Mouse (Mus musculus): ENCODE data around the gene Pecam1.
A peak's percentile ranks its signal among the peaks of the same experiment; 100 is the strongest.
"Not testable (repeated sequence)": the region's sequence is repeated elsewhere in the genome, so short reads cannot be mapped to it uniquely, and the experiment has no call there.

Gene Pecam1

GRCm38 (mm10) chr11:106666470-106667107 is 83.8 kb downstream of the Pecam1 start:
- no peak for ATAC-seq (ENCODE audit: low TSS enrichment)

- no peak for ATAC-seq (ENCODE audit: low TSS enrichment)
Observed at GRCm38 (mm10) chr11:106665841-106666240, 84.6 kb downstream of the Pecam1 start.

- ATAC-seq (ENCODE audit: low TSS enrichment): no peak
Observed at GRCm38 (mm10) chr11:106665328-106665727, 85.1 kb downstream of the Pecam1 start.

- no peak for ATAC-seq (ENCODE audit: low TSS enrichment)
Observed at GRCm38 (mm10) chr11:106664691-106665090, 85.7 kb downstream of the Pecam1 start.

GRCm38 (mm10) chr11:106663838-106664237 is 86.6 kb downstream of the Pecam1 start:
- no peak for ATAC-seq (ENCODE audit: low TSS enrichment)

GRCm38 (mm10) chr11:106662634-106663407 is 87.6 kb downstream of the Pecam1 start:
- ATAC-seq (ENCODE audit: low TSS enrichment): no peak

- no peak for ATAC-seq (ENCODE audit: low TSS enrichment)
Observed at GRCm38 (mm10) chr11:106660453-106661081, 89.9 kb downstream of the Pecam1 start.

- ATAC-seq (ENCODE audit: low TSS enrichment): no peak
Observed at GRCm38 (mm10) chr11:106659598-106660295, 90.7 kb downstream of the Pecam1 start.

GRCm38 (mm10) chr11:106658051-106658880 is 92.2 kb downstream of the Pecam1 start:
- peak; percentile 84 for ATAC-seq (ENCODE audit: low TSS enrichment)

GRCm38 (mm10) chr11:106656896-106657498 is 93.4 kb downstream of the Pecam1 start:
- ATAC-seq (ENCODE audit: low TSS enrichment): not testable (repeated sequence)

GRCm38 (mm10) chr11:106648347-106648746 is 102.1 kb downstream of the Pecam1 start:
- ATAC-seq (ENCODE audit: low TSS enrichment): peak; percentile 57; the same call in 1 of the 2 replicates

- ATAC-seq (ENCODE audit: low TSS enrichment): no peak
Observed at GRCm38 (mm10) chr11:106642966-106643637, 107.3 kb downstream of the Pecam1 start.

GRCm38 (mm10) chr11:106641580-106641979 is 108.8 kb downstream of the Pecam1 start:
- no peak for ATAC-seq (ENCODE audit: low TSS enrichment)

GRCm38 (mm10) chr11:106640059-106640458 is 110.4 kb downstream of the Pecam1 start:
- ATAC-seq (ENCODE audit: low TSS enrichment): no peak

- no peak for ATAC-seq (ENCODE audit: low TSS enrichment)
Observed at GRCm38 (mm10) chr11:106639356-106639692, 111.1 kb downstream of the Pecam1 start.

- no peak for ATAC-seq (ENCODE audit: low TSS enrichment)
Observed at GRCm38 (mm10) chr11:106638551-106639355, 111.7 kb downstream of the Pecam1 start.

- no peak for ATAC-seq (ENCODE audit: low TSS enrichment)
Observed at GRCm38 (mm10) chr11:106637754-106638153, 112.7 kb downstream of the Pecam1 start.

- ATAC-seq (ENCODE audit: low TSS enrichment): no peak
Observed at GRCm38 (mm10) chr11:106635946-106636345, 114.5 kb downstream of the Pecam1 start.

- not testable (repeated sequence) for ATAC-seq (ENCODE audit: low TSS enrichment)
Observed at GRCm38 (mm10) chr11:106634175-106634574, 116.3 kb downstream of the Pecam1 start.

Data from frontal cortex, adult (tissue).